Mouse (Mus musculus): ENCODE data around the gene Sparc. TPM values are rescaled to one million over a fixed set of nuclear protein-coding genes. Genes with fewer than 3 reads are reported as not detected.

Gene Sparc
- total and polyA plus RNA-seq, 2 experiments from 2014 or later, result 264 to 510 TPM

DNA sequence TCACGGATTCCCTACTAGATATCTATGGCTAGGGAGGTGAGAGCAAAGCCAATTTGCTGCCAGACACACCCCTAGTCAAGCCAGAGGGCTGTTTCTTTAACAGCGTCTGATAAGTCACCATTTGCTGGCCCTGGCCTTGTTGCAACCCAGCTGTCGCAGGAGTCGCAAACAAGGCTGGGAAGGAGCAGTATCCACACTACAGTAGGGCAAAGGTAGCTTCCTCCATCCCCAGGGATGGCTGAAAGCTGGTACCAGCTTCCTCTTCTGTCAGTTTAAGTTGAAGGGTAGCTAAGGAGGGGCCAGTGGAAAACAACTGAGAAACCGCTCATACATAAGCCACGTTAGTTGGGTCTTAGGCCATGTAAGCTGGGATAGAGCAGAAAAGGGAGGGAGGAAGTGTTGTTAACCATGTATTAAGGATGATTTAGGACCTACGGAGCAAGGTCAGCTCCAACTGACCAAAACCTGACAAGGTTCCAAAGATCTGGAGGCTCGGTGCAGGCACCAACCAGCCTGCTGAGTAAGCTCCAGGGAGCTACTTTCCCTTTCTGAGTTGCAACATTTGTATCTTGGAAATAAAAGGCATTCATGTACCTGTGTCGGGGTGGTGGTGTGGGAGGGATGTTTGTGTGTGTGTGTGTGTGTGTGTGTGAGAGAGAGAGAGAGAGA lies 7.8 kb downstream of the Sparc start:
- TF ChIP-seq CTCF (IDR thresholded peaks at IDR 0.05; ENCODE audit: low read depth), result no peak
- ATAC-seq (no peak), DNase-seq (no peak)
- H3K36me3 ChIP-seq (ENCODE audit: insufficient read depth), result no peaks in the 10 kb centered on the region
- no peak overlapping the region for H3K4me3 ChIP-seq (ENCODE audit: low read depth, low read length)
- H3K4me1 ChIP-seq (ENCODE audit: insufficient read depth), result peaks cover 9% of the 10 kb centered on the region
- no peak overlapping the region for H3K27ac ChIP-seq (ENCODE audit: low read depth, low read length)
- no peak overlapping the region for H3K9ac ChIP-seq
- no peaks in the 10 kb centered on the region for H3K27me3 ChIP-seq (ENCODE audit: insufficient read depth, low read length)
- no peak overlapping the region for H3K4me2 ChIP-seq (ENCODE audit: low read depth)
- no peaks in the 10 kb centered on the region for H3K9me3 ChIP-seq (ENCODE audit: low read length)
- 71% methylated on average over 9 of the region's 9 CpGs for WGBS

- TF ChIP-seq CTCF (IDR thresholded peaks at IDR 0.05; ENCODE audit: low read depth), result no peak
- no peak for ATAC-seq
- DNase-seq, result no peak
These were observed 8.7 kb downstream of the Sparc start for GRCm38 (mm10) chr11:55414314-55414713.

DNA sequence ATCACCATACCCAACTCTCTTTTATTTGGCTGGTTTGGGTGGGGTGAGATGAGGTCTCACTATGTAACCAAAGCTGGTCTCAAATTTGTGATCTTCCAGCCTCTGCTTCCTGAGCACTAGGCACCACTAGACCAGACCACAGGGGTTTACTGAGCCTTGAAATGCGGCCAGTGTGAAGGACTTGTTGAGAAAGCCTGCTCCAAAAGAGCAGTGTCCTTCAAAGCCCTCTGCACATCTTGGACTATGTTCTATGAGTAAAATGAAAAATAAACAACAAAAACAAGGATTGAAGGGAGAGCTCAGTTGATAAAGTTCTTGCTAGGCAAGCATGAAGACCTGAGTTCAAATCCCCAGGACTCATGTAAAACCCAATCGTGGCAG lies 9.6 kb downstream of the Sparc start:
- 95% methylated on average over 2 of the region's 2 CpGs for WGBS

More at GRCm38 (mm10) chr11:55414314-55414713, 8.7 kb downstream of the Sparc start:
- 73% methylated on average over 5 of the region's 5 CpGs for WGBS
- Histone ChIP-seq H3K27ac (ENCODE audit: low read depth, low read length) (no peak overlapping the region), H3K4me2 (ENCODE audit: low read depth) (no peak overlapping the region), H3K4me1 (ENCODE audit: insufficient read depth) (peaks cover 9% of the 10 kb centered on the region), H3K9ac (no peak overlapping the region), H3K36me3 (ENCODE audit: insufficient read depth) (no peaks in the 10 kb centered on the region), H3K9me3 (ENCODE audit: low read length) (no peaks in the 10 kb centered on the region), H3K4me3 (ENCODE audit: low read depth, low read length) (no peak overlapping the region), H3K27me3 (ENCODE audit: insufficient read depth, low read length) (no peaks in the 10 kb centered on the region)

DNA sequence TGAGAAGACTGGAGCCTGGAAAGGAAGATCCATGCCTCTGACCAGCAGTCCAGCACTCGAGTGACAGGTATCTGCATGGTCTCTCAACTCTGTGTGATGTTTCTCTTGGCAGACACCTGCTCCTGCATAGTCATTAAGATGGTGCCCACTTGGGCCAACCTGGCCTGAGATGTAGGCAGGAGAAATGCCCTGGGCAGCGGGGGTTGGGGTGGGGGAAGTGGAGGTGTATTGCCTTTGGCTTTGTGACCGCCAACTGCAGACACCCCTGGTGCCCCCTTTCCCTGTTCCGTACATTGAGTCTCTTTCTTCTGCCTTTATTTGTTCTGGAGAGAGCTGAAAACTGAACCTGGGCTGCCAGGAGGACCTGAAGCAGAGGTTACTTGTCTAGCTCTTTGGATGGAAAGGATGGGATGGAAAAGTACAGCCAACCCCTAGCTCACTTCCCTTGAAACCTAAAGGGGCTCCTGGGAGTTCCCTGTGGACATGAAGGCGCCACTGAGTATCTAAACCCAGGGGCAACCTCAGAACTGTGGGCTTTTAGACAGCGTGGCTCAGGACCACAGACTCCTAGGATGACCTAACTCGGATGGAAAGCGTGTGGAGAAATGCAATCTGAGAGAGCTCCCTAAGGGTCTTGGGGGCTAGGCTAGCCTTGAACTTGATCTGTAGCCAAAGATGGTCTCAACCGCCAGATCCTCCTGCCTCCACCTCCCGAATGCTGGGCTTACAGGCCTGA lies 10.1 kb downstream of the Sparc start:
- Histone ChIP-seq H3K4me2 (ENCODE audit: low read depth) (no peak overlapping the region), H3K9ac (no peak overlapping the region), H3K4me1 (ENCODE audit: insufficient read depth) (no peaks in the 10 kb centered on the region), H3K27me3 (ENCODE audit: insufficient read depth, low read length) (no peaks in the 10 kb centered on the region), H3K9me3 (ENCODE audit: low read length) (no peaks in the 10 kb centered on the region), H3K4me3 (ENCODE audit: low read depth, low read length) (no peak overlapping the region), H3K36me3 (ENCODE audit: insufficient read depth) (no peaks in the 10 kb centered on the region), H3K27ac (ENCODE audit: low read depth, low read length) (no peak overlapping the region)
- no peak for DNase-seq
- no peak for ATAC-seq
- 95% methylated on average over 10 of the region's 10 CpGs for WGBS
- TF ChIP-seq CTCF (IDR thresholded peaks at IDR 0.05; ENCODE audit: low read depth), result no peak

More for the DNA sequence above, 9.6 kb downstream of the Sparc start:
- 0 out of 2 replicates have a peak, but pooled peaks cover 1% of the 10 kb centered on the region for H3K4me1 ChIP-seq (ENCODE audit: insufficient read depth)
- TF ChIP-seq CTCF (IDR thresholded peaks at IDR 0.05; ENCODE audit: low read depth), result no peak
- H3K27ac ChIP-seq (ENCODE audit: low read depth, low read length), result no peak overlapping the region
- no peak overlapping the region for H3K4me2 ChIP-seq (ENCODE audit: low read depth)
- ATAC-seq, result no peak
- no peaks in the 10 kb centered on the region for H3K27me3 ChIP-seq (ENCODE audit: insufficient read depth, low read length)
- no peaks in the 10 kb centered on the region for H3K36me3 ChIP-seq (ENCODE audit: insufficient read depth)
- H3K4me3 ChIP-seq (ENCODE audit: low read depth, low read length), result no peak overlapping the region
- H3K9me3 ChIP-seq (ENCODE audit: low read length), result no peaks in the 10 kb centered on the region
- no peak for DNase-seq
- H3K9ac ChIP-seq, result no peak overlapping the region

GRCm38 (mm10) chr11:55412034-55412433 lies 10.9 kb downstream of the Sparc start:
- H3K9me3 ChIP-seq (ENCODE audit: low read length), result no peaks in the 10 kb centered on the region
- no peak overlapping the region for H3K4me3 ChIP-seq (ENCODE audit: low read depth, low read length)
- H3K4me1 ChIP-seq (ENCODE audit: insufficient read depth), result no peaks in the 10 kb centered on the region
- ATAC-seq, result no peak
- no peak overlapping the region for H3K4me2 ChIP-seq (ENCODE audit: low read depth)
- H3K36me3 ChIP-seq (ENCODE audit: insufficient read depth), result no peaks in the 10 kb centered on the region
- 84% methylated on average over 7 of the region's 7 CpGs for WGBS
- H3K27ac ChIP-seq (ENCODE audit: low read depth, low read length), result no peak overlapping the region
- no peak for DNase-seq
- no peak for TF ChIP-seq CTCF (IDR thresholded peaks at IDR 0.05; ENCODE audit: low read depth)
- no peak overlapping the region for H3K9ac ChIP-seq
- no peaks in the 10 kb centered on the region for H3K27me3 ChIP-seq (ENCODE audit: insufficient read depth, low read length)

DNA sequence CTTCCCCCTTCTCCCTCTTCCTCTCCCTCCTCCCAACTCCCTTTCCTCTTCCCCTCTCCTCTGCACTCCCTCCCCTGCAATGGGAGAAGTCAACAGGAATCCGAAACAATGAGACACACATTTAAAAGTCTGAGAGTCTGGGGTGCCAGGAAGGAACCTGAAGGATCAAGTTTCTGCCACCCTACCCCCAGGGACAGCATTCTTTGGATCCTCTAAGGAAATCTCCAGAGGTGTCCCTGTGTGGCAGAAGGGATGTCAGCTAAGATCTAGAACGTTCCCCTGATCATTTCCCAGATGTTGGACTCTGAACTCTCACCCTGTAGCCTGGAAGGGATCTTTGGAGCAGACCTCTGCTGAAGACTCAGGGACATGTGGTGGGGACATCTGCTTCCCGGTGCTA lies 12.5 kb downstream of the Sparc start:
- ATAC-seq (no peak), DNase-seq (no peak)
- WGBS, result 69% methylated on average over 3 of the region's 3 CpGs
- no peaks in the 10 kb centered on the region for H3K9me3 ChIP-seq (ENCODE audit: low read length)
- no peak overlapping the region for H3K4me2 ChIP-seq (ENCODE audit: low read depth)
- H3K4me1 ChIP-seq (ENCODE audit: insufficient read depth), result no peaks in the 10 kb centered on the region
- H3K36me3 ChIP-seq (ENCODE audit: insufficient read depth), result no peaks in the 10 kb centered on the region
- no peak overlapping the region for H3K9ac ChIP-seq
- H3K4me3 ChIP-seq (ENCODE audit: low read depth, low read length), result no peak overlapping the region
- no peaks in the 10 kb centered on the region for H3K27me3 ChIP-seq (ENCODE audit: insufficient read depth, low read length)
- no peak for TF ChIP-seq CTCF (IDR thresholded peaks at IDR 0.05; ENCODE audit: low read depth)
- H3K27ac ChIP-seq (ENCODE audit: low read depth, low read length), result no peak overlapping the region

GRCm38 (mm10) chr11:55410005-55410404 lies 13.0 kb downstream of the Sparc start:
- Histone ChIP-seq H3K27me3 (ENCODE audit: insufficient read depth, low read length) (no peaks in the 10 kb centered on the region), H3K9ac (no peak overlapping the region), H3K4me3 (ENCODE audit: low read depth, low read length) (no peak overlapping the region), H3K4me2 (ENCODE audit: low read depth) (no peak overlapping the region), H3K27ac (ENCODE audit: low read depth, low read length) (no peak overlapping the region), H3K36me3 (ENCODE audit: insufficient read depth) (no peaks in the 10 kb centered on the region), H3K9me3 (ENCODE audit: low read length) (no peaks in the 10 kb centered on the region), H3K4me1 (ENCODE audit: insufficient read depth) (no peaks in the 10 kb centered on the region)
- DNase-seq (no peak), ATAC-seq (no peak)
- no peak for TF ChIP-seq CTCF (IDR thresholded peaks at IDR 0.05; ENCODE audit: low read depth)
- 93% methylated on average over 3 of the region's 3 CpGs for whole genome bisulfite sequencing

All from forebrain, postnatal 0 days (tissue).